8 mouse cellular contexts compared by ENCODE assay signal in genomic region chr1:171330216-171330560, GRCm38 (mm10). TPM values are rescaled to one million over a fixed set of nuclear protein-coding genes. Genes with fewer than 3 reads are reported as not detected.
DNase-seq lines count a peak whose midpoint lies in the region; ATAC-seq and TF ChIP-seq lines count a peak whose summit lies in the region.

No protein-coding gene starts in this region.

- no peaks in the 10 kb centered on the region for H3K27me3 ChIP-seq in intestine, embryonic 14.5 days (replicated peaks; ENCODE audit: control insufficient read depth, insufficient read depth, low read length)
- no peaks in the 10 kb centered on the region for H3K27me3 ChIP-seq in midbrain, postnatal 0 days (ENCODE audit: insufficient read depth, low read length)

- TF ChIP-seq CTCF in layer of hippocampus, adult 2 months (conservative IDR thresholded peaks at IDR 0.05) = no peak
- TF ChIP-seq CTCF in midbrain, postnatal 0 days (IDR thresholded peaks at IDR 0.05) = no peak

- no peaks in the 10 kb centered on the region for H3K9me3 ChIP-seq in intestine, embryonic 14.5 days (ENCODE audit: control insufficient read depth, low read length)
- no peaks in the 10 kb centered on the region for H3K9me3 ChIP-seq in midbrain, postnatal 0 days (ENCODE audit: low read length)

- H3K36me3 ChIP-seq in intestine, embryonic 14.5 days (ENCODE audit: control insufficient read depth, insufficient read depth, low read length) = peaks cover 17% of the 10 kb centered on the region
- peaks cover 11% of the 10 kb centered on the region; the same call in 1 of the 2 replicates for H3K36me3 ChIP-seq in midbrain, postnatal 0 days (ENCODE audit: insufficient read depth, low read length)

- H3K4me3 ChIP-seq in layer of hippocampus, adult 2 months = peak overlapping the region; percentile 95
- H3K4me3 ChIP-seq in brown adipose tissue, adult 24 weeks (ENCODE audit: insufficient read depth, low read depth, low read length) = peak overlapping the region; percentile 87
- peak overlapping the region; percentile 76 for H3K4me3 ChIP-seq in intestine, embryonic 14.5 days (ENCODE audit: low read depth, low read length)
- H3K4me3 ChIP-seq in midbrain, postnatal 0 days (ENCODE audit: low read depth, low read length) = peak overlapping the region; percentile 82

- H3K9ac ChIP-seq in intestine, embryonic 14.5 days (ENCODE audit: low read length) = peak overlapping the region; percentile 93
- H3K9ac ChIP-seq in midbrain, postnatal 0 days (replicated peaks; ENCODE audit: low read length, poor library complexity, severe bottlenecking) = peak overlapping the region; percentile 94

- H3K27ac ChIP-seq in layer of hippocampus, adult 2 months = peak overlapping the region; percentile 94
- peak overlapping the region; percentile 69 for H3K27ac ChIP-seq in brown adipose tissue, adult 24 weeks (replicated peaks; ENCODE audit: low read depth, low read length)
- H3K27ac ChIP-seq in intestine, embryonic 14.5 days (ENCODE audit: low read depth) = peak overlapping the region; percentile 99
- H3K27ac ChIP-seq in midbrain, postnatal 0 days (ENCODE audit: low read depth, low read length) = peak overlapping the region; percentile 92

- WGBS in intestine, embryonic 14.5 days = 0% methylated on average over 4 of the region's 4 CpGs
- WGBS in midbrain, postnatal 0 days = 3% methylated on average over 4 of the region's 4 CpGs

- no peak for DNase-seq in layer of hippocampus, adult 2 months (ENCODE audit: low spot score in 2 of 2)
- DNase-seq in layer of hippocampus, postnatal 25 days (ENCODE audit: extremely low spot score in 1 of 2, low spot score in 1 of 2) = no peak
- no peak for DNase-seq in intestine, embryonic 14.5 days (ENCODE audit: low spot score)
- peak; percentile 14 for DNase-seq in midbrain, postnatal 0 days (ENCODE audit: low spot score)
- no peak for DNase-seq in layer of hippocampus, postnatal 10 days (ENCODE audit: low spot score in 2 of 2)
- DNase-seq in right cerebral cortex, adult 2 months (ENCODE audit: low spot score in 2 of 2) = no peak
- no peak for DNase-seq in right cerebral cortex, postnatal 14 days

- peak overlapping the region; percentile 89 for H3K4me2 ChIP-seq in intestine, embryonic 14.5 days (ENCODE audit: low read length)
- peak overlapping the region; percentile 80 for H3K4me2 ChIP-seq in midbrain, postnatal 0 days (ENCODE audit: low read depth, low read length, poor library complexity, severe bottlenecking)

- ATAC-seq in intestine, embryonic 14.5 days (replicated peaks; ENCODE audit: low FRiP score, low TSS enrichment, low read depth) = no peak
- no peak for ATAC-seq in midbrain, postnatal 0 days (ENCODE audit: low FRiP score)

- H3K4me1 ChIP-seq in brown adipose tissue, adult 24 weeks (ENCODE audit: control insufficient read depth, insufficient read depth, insufficient read length, low read length) = no peaks in the 10 kb centered on the region; the same call in 1 of the 2 replicates
- peaks cover 19% of the 10 kb centered on the region; the same call in 1 of the 2 replicates for H3K4me1 ChIP-seq in intestine, embryonic 14.5 days (replicated peaks; ENCODE audit: control insufficient read depth, insufficient read depth, low read length)
- H3K4me1 ChIP-seq in midbrain, postnatal 0 days (ENCODE audit: insufficient read depth, low read length) = peaks cover 9% of the 10 kb centered on the region

RNA-seq across cellular contexts. Expression of gene Dedd, which starts 1.2 kb away (rescaled TPM):
- total RNA-seq in layer of hippocampus, adult 2 months (2021) = 10 to 100 TPM; 36.1 to 37.4 TPM
- total RNA-seq in layer of hippocampus, postnatal 25 days (2021) = 10 to 100 TPM; 34.6 to 35.4 TPM
- 22.3 and 27.1 TPM in 2 replicates for polyA plus RNA-seq in brown adipose tissue, adult 24 weeks (2012; ENCODE audit: insufficient read depth, insufficient read length, missing spikeins)
- 43.8 and 51.1 TPM in 2 replicates for polyA plus RNA-seq in intestine, embryonic 14.5 days (2014; fragmentation: Nextera tagmentation; extraction: Ambion mirVana)
- 29.8 and 42.1 TPM in 2 replicates for total RNA-seq in midbrain, postnatal 0 days (2014; rRNA removed)
- polyA plus RNA-seq in midbrain, postnatal 0 days (2015; fragmentation: Nextera tagmentation; extraction: Ambion mirVana) = 38.9 and 40.3 TPM in 2 replicates
- 10 to 100 TPM; 30.9 to 33.7 TPM for total RNA-seq in layer of hippocampus, postnatal 10 days (2021)

RNA-seq across cellular contexts. Expression of gene Nit1, which starts 15.3 kb away (rescaled TPM):
- 10 to 100 TPM; 42.8 to 45.9 TPM for total RNA-seq in layer of hippocampus, adult 2 months (2021)
- 10 to 100 TPM; 45.7 to 47.3 TPM for total RNA-seq in layer of hippocampus, postnatal 25 days (2021)
- polyA plus RNA-seq in brown adipose tissue, adult 24 weeks (2012; ENCODE audit: insufficient read depth, insufficient read length, missing spikeins) = 41.1 and 62.5 TPM in 2 replicates
- 31.1 and 34.6 TPM in 2 replicates for polyA plus RNA-seq in intestine, embryonic 14.5 days (2014; fragmentation: Nextera tagmentation; extraction: Ambion mirVana)
- total RNA-seq in midbrain, postnatal 0 days (2014; rRNA removed) = 42.5 and 44.0 TPM in 2 replicates
- 45.2 and 46.6 TPM in 2 replicates for polyA plus RNA-seq in midbrain, postnatal 0 days (2015; fragmentation: Nextera tagmentation; extraction: Ambion mirVana)
- 10 to 100 TPM; 37.7 to 42.8 TPM for total RNA-seq in layer of hippocampus, postnatal 10 days (2021)

RNA-seq across cellular contexts. Expression of gene Pfdn2, which starts 15.3 kb away (rescaled TPM):
- total RNA-seq in layer of hippocampus, adult 2 months (2021) = 100 to 1,000 TPM; 154 to 163 TPM
- total RNA-seq in layer of hippocampus, postnatal 25 days (2021) = 100 to 1,000 TPM; 163 to 173 TPM
- 73.2 and 83.7 TPM in 2 replicates for polyA plus RNA-seq in brown adipose tissue, adult 24 weeks (2012; ENCODE audit: insufficient read depth, insufficient read length, missing spikeins)
- polyA plus RNA-seq in intestine, embryonic 14.5 days (2014; fragmentation: Nextera tagmentation; extraction: Ambion mirVana) = 48.2 and 51.4 TPM in 2 replicates
- 17.3 and 18.4 TPM in 2 replicates for total RNA-seq in midbrain, postnatal 0 days (2014; rRNA removed)
- 139 and 155 TPM in 2 replicates for polyA plus RNA-seq in midbrain, postnatal 0 days (2015; fragmentation: Nextera tagmentation; extraction: Ambion mirVana)
- total RNA-seq in layer of hippocampus, postnatal 10 days (2021) = 100 to 1,000 TPM; 135 to 165 TPM

RNA-seq across cellular contexts. Expression of gene Klhdc9, which starts 30.4 kb away (rescaled TPM):
- 1 to 10 TPM; 7.7 to 8.7 TPM for total RNA-seq in layer of hippocampus, adult 2 months (2021)
- total RNA-seq in layer of hippocampus, postnatal 25 days (2021) = 1 to 10 TPM; 6.4 to 9.2 TPM
- not detected in 2 replicates for polyA plus RNA-seq in brown adipose tissue, adult 24 weeks (2012; ENCODE audit: insufficient read depth, insufficient read length, missing spikeins)
- polyA plus RNA-seq in intestine, embryonic 14.5 days (2014; fragmentation: Nextera tagmentation; extraction: Ambion mirVana) = 1.5 and 1.7 TPM in 2 replicates
- total RNA-seq in midbrain, postnatal 0 days (2014; rRNA removed) = 4.0 and 4.5 TPM in 2 replicates
- 6.3 and 6.4 TPM in 2 replicates for polyA plus RNA-seq in midbrain, postnatal 0 days (2015; fragmentation: Nextera tagmentation; extraction: Ambion mirVana)
- total RNA-seq in layer of hippocampus, postnatal 10 days (2021) = 1 to 10 TPM; 6.3 to 8.6 TPM

RNA-seq across cellular contexts. Expression of gene Ufc1, which starts 35.4 kb away (rescaled TPM):
- total RNA-seq in layer of hippocampus, adult 2 months (2021) = 100 to 1,000 TPM; 105 to 113 TPM
- total RNA-seq in layer of hippocampus, postnatal 25 days (2021) = 100 to 1,000 TPM; 105 to 116 TPM
- polyA plus RNA-seq in brown adipose tissue, adult 24 weeks (2012; ENCODE audit: insufficient read depth, insufficient read length, missing spikeins) = 149 and 183 TPM in 2 replicates
- 105 and 114 TPM in 2 replicates for polyA plus RNA-seq in intestine, embryonic 14.5 days (2014; fragmentation: Nextera tagmentation; extraction: Ambion mirVana)
- 83.7 and 87.9 TPM in 2 replicates for total RNA-seq in midbrain, postnatal 0 days (2014; rRNA removed)
- 128 and 132 TPM in 2 replicates for polyA plus RNA-seq in midbrain, postnatal 0 days (2015; fragmentation: Nextera tagmentation; extraction: Ambion mirVana)
- total RNA-seq in layer of hippocampus, postnatal 10 days (2021) = 100 to 1,000 TPM; 102 to 114 TPM
